Mouse (Mus musculus) left cerebral cortex, postnatal 4 days (tissue): ENCODE results near the gene Srpr. TPM values are rescaled to one million over a fixed set of nuclear protein-coding genes. Genes with fewer than 3 reads are reported as not detected.

Source experiments
- total RNA-seq, 2 experiments: library from RNA; stranded (reverse); gene quantifications; 2 replicates each; pipeline ENCODE4 v1.2.3; 2021

The Srpr gene
- total RNA-seq, 2 experiments from 2014 or later: 39.0 to 40.4 TPM

Other genes starting within 250 kb of the Srpr start
- gene St3gal4, start 80.9 kb upstream of the Srpr start, total RNA-seq: 10 to 100 TPM; 19.0 to 22.6 TPM
- 10 to 100 TPM; 25.9 to 27.2 TPM for gene Dcps, start 24.1 kb upstream of the Srpr start, total RNA-seq
- gene Tirap, start 116 bp downstream of the Srpr start, total RNA-seq: 1 to 10 TPM; 3.3 to 3.6 TPM
- gene Foxred1, start 10.9 kb downstream of the Srpr start, total RNA-seq: 10 to 100 TPM; 31.9 to 34.9 TPM
- gene Fam118b, start 67.6 kb downstream of the Srpr start, total RNA-seq: 10 to 100 TPM; 32.3 to 38.8 TPM
- 10 to 100 TPM in 1 of 2 experiments, 1 to 10 TPM in 1; 9.1 to 12.4 TPM for gene Rpusd4, start 67.7 kb downstream of the Srpr start, total RNA-seq
- 10 to 100 TPM; 13.0 to 14.1 TPM for gene Cdon, start 221.0 kb downstream of the Srpr start, total RNA-seq